Mouse (Mus musculus) right cerebral cortex, postnatal 4 days (tissue): ENCODE measurements at regions not wholly inside any gene's neighbourhood (a gene's known extent, or its start where the extent isn't known, plus 50 kb on each side); places are given as distances from the start of the nearest gene placed in this dataset.
A peak's percentile ranks its signal among the peaks of the same experiment; 100 is the strongest.

Experiments
- DNase-seq: peaks from one replicate; pipeline ENCODE4 v3.0.0-alpha.2; 2022

DNA sequence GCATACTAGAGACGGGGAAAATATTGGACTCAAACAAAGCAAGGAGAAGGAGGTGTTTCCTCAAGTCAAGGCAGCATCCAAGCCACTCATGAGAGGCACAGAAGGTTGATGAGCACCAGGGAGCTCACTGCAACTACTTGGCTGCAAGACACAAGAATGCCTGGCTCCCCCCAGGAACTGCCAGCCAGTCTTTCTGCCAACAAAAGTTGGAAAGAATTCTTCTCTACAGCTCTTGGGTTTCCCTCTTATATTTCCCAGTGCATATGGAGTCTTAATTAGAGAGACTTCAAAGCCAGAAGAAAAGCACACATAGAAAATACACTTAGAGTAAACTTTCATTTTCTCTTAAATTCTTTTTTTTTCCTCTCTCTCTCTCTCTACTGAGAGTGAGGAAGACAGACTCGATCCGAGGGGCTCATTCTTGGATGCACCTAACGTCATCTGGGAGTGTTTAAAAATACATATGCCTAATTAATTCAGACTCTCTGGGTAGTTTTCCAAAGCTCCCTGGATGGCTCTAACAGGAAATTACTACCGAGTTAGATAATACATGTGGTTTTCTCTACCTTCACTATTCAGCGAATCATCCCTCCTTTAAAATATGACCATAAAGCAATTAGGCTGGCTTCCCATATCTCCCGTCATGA, 222.7 kb downstream of the Fam84b start:
- peak; percentile 25 for DNase-seq

DNA sequence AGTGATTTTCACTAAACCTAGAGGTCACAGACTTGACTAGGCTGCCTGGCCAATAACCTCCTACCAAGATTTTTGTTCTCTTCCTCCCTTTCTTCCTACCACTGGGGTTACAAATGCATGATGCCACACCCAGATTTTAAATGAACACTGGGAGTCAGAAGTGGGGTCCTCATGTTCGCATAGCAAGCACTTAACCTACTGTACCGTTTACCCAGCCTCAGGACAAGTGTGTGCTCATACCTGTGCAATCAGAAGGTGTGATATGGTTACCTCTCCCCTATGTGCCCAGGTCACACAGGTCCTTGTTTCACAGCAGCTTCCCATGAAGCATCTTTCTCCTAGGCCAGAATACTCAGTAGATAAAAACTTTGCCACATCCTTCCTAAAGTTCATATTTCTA, 234.8 kb downstream of the Fam84b start:
- no peak for DNase-seq

DNA sequence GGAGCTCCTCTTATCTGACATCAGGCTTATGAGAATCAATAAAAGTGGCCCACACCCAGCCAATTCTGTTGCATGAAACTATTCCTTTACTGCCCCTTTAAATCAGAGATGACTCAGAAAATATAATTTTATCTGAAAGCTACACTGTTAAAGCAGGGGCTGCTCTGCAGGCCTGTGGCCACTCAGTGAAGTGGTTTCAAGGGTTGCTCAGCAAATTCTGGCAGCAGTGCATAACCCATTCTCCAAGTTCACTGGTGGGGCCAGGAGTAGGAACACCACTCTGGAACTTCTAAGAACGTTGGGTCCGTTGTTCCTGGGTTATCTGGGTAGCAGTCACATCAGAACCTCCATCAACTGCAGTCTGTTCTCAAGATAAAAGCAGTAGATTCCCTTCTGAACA, 236.2 kb downstream of the Fam84b start:
- no peak for DNase-seq

DNA sequence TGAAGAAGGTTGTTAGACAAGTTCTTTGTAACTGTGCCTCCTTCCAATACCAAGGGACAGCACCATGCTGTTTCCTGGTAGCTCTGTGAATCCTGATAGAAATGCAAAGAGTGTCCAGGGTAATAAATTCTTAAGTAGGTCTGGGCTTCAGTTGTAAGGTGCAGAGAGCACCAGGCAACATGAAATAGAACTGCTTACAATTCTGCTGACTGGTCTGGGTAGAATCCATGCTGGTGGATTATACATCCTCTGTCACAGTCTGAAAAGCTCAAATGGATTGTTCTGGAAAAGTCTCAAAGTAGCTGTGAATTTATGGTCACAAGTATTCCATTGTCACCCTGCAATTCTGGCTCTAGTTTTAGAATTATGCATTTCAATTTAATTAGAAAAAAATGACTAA, 251.7 kb downstream of the Fam84b start:
- no peak for DNase-seq

DNA sequence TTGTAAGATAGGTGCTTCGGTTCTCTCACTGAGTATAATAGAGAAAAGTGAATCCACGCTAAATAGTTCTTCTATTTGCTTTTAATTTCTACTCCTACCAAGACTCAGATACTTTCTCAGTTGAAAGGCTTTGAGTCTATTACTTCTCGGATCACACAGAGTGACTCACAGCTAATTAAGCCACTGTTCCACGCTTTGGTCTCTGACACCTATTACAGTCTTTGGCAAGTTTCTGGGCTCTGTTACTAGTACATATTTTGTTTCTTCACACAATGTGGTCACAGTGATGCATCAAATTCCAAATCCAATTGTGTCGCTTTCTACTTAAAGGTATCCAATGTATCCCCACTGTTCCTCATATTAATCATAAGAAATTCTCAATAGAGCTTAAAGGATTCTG, 276.5 kb downstream of the Fam84b start:
- DNase-seq, result no peak

DNA sequence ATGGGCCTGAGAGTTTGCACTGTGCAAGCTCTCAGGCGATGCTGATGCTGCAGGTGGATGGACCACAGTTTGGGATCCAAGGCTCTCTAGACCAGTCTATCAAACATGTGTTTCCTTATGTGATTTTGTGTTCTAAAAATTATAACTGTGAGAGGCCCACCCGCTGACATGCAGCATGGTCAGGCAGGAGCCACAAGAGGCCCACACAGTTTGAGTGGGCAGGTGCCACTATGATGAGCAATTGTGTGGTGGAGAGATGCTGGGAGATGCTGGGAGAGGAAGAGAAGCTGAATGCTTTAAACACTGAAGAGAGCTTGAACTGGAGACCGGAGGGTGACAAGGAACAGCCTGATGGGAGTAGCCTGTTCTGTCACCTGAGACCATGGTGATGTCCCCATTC, 287.3 kb downstream of the Fam84b start:
- DNase-seq, result no peak

DNA sequence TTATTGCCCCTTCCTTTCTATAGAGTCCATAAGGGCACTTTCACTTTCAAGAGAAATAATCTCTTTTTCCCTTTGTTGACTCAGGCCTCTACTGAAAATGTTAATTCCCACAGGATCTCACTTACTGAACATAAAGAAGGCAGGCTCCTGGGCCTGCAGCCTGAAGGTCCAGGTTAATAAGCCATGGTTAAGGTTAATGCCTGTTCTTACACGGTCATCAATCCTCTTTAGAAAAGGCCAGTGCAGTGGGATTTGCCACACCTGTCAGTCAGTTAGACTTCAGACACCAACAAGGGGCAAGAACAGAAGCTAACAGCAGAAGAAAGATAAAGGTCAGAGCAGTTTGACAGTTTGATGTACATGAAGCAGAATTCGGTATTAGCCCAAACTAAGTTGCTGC, 288.6 kb downstream of the Fam84b start:
- no peak for DNase-seq

DNA sequence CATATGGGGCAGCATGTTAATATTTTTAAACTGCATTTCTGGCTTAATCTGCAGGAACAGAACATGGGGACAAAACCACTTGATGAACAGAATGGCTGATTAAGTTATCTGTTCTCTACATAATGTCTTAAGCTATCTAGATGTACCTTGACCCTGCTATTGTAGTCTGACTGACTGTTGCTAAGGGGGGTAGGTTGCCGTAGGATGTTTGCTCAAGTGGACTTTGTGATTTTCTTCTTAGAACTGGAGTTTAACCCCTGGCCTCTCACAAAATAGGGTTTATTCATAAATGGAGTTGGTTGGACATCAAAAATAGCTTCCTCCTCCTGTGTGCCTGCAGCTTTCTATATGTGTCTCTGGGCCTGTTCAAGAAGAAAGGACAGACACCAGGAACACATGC, 292.9 kb downstream of the Fam84b start:
- no peak for DNase-seq

DNA sequence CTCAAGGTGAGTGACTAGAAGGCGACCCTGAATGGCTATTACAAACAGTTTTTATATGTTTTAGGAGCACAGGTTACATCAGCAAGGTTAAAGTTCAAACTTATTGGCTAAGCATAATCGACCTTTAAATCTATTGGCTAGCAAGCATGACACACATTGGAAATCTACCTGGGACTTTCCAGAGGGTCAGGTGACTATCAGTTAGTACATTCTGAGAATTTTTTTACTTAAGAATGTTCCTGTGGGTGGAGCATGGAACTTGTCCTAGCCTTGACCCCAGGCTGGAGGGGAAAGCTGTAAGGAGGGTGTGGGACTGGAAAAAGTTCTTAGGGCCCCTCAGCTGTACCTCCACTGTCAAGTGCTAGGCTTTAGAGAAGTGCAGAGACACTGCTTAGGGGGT, 297.9 kb downstream of the Fam84b start:
- DNase-seq, result no peak

DNA sequence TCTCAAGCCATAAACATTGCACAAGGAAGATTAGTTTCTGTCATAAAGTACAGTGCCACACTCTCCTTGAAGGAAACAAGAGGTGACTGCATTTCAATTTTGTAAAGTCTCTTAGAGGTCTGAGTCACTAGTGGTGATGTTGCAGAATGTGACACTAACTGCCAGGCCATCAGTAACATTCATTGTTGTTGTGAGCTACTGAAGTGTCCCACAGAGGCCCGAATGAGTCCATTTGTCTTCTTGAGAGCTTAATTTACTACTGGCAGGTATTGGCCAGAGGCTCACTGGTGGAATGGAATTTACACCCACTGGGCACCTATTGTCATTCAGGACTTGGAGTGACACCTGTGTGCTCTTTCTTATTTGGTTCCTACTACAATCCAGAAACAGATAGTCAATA, 299.0 kb downstream of the Fam84b start:
- no peak for DNase-seq

DNA sequence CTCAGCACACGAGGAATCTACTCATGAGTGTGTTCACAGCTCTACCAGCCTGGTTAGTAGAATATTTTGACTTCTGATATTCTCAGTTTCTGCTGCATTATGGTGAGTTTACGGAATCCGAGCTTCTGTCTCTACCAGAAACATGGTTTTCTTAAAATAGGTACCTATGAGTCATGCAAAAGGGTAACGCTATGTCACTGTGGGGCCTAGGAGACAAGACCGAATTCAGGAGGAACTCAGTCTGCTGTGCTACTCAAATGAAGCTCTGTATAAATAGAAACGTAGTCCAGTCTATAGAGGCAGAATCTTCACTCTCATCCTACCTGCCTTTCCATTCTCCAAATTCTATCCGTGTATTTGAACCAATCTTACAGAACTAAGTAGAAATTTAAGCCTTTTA, 305.5 kb downstream of the Fam84b start:
- DNase-seq, result no peak

DNA sequence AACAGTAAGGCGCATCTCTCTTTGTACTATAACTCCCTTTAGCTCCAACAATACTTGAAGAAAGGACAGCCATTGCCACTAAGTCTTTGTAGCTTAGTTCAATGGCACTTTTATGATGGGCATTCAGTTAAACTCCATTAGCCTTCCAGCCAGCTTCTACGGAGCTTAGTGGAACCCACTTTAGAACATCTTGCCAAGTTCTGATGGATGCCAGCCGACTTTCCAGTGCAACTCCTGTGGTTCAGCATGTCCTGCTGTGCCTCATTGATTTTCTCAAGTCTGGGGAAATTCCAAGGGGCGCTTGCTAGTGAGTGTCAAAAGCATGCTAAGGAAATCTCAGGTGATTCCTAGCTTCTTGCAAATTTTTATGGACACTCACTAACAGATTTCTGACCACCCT, 316.4 kb downstream of the Fam84b start:
- DNase-seq, result peak; percentile 5

DNA sequence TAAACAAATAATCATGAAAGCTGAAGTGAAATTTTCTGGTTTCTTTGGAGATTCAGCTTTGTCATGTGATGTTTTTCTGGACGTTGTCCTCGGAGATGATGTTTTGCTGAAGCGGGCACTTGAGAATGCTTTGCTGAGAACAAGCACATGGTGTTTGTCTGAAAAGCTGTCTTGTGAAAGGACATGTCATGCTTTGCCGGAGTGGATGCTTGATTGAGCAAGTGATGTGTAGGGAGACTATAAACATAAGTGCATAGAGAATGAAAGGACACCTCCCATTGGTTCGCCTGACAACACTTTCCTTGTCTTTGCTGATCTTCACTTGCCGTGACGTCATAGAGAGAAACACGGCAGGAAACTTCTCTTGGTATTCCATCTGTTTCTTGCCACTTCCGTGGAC, 318.9 kb downstream of the Fam84b start:
- no peak for DNase-seq

DNA sequence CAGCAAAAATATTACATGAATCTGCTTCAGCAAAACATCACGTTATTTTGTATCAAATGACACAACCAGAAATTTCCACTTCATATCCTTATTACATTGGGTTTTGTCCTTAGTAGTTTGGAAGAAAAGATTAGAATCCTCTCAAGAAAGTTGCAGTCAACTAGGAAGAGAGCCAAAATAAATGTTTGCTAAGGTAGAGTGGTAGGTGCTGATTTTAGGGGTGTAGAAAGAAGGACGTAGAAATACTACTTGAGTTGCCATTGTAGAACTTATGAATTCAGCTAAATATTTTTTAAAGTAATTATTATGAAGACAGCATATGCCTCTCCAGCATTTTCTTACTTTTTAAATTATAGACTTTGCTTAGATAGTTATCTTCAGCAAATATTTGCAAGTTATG, 336.8 kb downstream of the Fam84b start:
- no peak for DNase-seq

DNA sequence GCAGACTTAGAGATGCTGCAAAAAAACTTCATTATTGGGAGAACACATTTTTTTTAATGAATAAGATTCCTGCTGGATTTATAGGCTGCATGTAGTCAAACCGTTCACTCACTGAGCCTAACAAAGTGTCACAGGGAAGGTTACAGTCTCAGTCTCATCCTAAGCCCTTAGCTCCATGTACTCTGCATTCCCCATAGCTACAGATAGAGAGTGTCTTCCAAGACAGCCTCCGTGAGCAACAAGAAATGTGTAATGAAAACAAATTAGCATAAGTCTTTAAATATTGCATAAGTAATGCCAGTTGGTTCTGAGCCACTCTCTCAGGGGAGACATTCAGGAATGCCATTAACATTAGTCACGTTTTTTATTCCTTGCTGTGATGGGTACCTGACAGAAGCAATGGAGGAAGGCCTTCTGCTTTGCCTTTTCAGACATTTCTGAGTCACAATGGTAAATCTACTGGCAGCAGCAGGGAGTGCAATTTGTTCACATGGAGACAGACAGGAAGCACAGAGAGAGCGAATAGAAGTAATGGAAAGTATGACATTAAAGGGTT, 376.7 kb downstream of the Fam84b start:
- DNase-seq, result no peak

DNA sequence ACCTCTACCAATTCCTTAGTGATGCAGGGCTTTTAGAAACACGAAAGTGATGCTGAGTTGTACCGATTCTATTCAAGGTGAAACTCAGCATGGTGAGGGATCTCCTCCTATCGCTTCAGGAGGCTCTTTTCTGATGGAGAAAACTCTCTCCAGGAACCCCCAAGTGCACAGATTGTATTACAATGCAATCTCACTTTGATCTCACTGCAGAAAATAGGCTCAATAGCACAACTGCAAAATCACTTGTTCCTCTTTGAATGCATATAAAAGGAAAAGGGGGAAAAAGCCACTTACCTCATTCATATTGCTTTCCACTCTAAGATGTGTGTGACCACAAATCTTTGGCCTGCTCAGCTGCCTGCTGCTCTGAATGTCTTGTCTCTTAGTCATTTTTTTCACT, 378.5 kb downstream of the Fam84b start:
- DNase-seq, result no peak

DNA sequence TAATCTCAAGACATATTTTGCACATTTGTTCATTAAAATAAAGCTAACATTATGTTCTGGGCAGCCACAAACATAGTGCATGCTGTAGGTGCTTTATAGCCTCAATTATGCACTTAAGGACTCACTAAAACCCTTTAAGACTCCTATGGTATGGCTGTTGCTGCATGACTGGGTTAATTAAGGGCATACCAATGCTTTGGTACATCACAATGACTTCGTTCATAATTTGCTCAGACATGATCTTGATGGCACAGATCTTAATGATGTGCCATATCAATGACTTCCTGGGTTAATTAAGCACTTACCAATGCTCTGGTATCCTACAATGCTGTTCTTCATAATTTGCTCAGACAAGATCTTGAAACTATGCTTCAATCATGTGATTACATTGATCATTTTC, 415.5 kb upstream of the 4933412E24Rik start:
- no peak for DNase-seq

DNA sequence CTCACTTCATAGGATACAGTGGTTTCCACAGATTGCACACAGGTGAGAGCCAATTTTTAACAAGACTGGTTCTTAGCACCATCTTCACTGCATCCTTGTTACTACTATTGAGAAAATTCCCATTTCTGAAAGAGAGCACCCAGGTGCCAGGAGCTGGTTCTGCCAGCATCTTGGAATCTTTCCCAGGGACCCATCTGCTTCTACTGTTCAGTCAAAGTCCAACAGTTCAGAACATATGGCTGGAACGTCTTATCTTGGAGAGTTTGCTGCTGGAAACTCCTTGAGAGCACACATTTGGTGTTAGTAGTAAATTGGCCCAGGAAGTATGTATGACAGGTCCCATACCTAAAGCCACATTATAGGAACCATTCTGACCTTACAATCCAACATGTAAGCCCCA, 402.7 kb upstream of the 4933412E24Rik start:
- peak; percentile 7 for DNase-seq

DNA sequence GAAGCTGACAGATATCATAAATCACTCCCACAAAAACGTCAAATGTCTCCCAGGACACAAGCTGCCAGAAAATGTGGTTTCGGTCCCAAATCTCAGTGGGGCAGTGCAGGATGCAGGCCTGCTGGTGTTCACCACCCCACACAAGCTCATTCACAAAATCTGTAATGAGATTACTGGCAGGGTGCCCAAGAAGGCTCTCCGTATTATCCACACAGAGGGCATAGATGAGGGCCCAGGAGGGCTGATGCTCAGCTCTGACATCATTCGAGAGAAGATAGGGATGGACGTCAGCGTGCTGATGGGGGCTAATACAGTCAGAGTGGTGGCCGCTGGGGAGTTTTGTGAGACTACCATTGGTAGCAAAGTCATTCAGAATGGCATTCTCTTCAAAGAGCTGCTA, 375.9 kb upstream of the 4933412E24Rik start:
- DNase-seq, result peak; percentile 1

DNA sequence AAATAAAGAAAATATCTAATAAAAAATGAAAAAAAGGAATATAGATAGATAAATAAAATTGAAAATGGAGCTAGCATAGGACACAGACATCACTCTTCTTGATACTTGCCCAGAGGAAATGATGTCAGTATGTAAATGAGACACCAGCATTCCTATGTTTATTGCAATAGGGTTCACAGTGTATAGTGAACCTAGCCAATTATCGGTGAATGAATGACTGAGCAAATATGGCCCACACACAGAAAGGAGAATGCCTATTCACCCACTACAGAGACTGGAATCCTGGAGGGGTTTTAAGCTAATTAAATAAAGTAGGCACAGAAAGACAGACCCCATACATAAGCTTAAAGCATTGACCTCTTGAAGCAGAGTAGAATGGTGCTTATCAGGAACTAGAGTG, 373.9 kb upstream of the 4933412E24Rik start:
- DNase-seq, result no peak

DNA sequence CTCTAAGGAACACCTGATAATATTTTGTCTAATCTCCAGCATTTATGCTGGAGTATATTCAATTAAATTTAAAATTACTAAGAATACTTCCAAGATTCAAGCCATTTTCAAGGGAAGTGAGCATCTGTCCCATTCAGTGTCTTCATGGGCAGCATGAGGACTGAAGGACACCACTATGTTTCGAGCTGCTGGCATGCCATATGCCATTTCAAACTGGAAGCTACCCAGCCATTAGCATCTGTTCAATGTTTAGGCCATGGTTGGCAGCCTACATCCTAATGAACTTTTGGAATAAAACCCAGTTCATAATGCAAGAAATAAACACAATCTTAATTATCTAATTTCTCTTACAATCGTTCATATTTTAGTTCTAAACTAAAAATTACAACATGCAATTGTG, 371.5 kb upstream of the 4933412E24Rik start:
- DNase-seq, result no peak
